Mouse (Mus musculus) ovary, postnatal 10 days (tissue): ENCODE results near the gene Dync1i2.

ENCODE experiments used
- DNase-seq: peaks from one replicate; pipeline ENCODE4 v3.0.0; 2022; ENCODE audit warnings: low spot score

Gene Dync1i2

GRCm38 (mm10) chr2:71211591-71212359 is at the start of gene Dync1i2:
Dync1i2 (plus strand) TSS chr2:71211706.
- DNase-seq, result peak; percentile 78

- no peak for DNase-seq
Observed at GRCm38 (mm10) chr2:71162831-71163621, 48.5 kb upstream of the Dync1i2 start.

- no peak for DNase-seq
Observed at GRCm38 (mm10) chr2:71167211-71167610, 44.3 kb upstream of the Dync1i2 start.

- no peak for DNase-seq
Observed at GRCm38 (mm10) chr2:71168461-71169021, 43.0 kb upstream of the Dync1i2 start.

- no peak for DNase-seq
Observed at GRCm38 (mm10) chr2:71173031-71173430, 38.5 kb upstream of the Dync1i2 start.

- no peak for DNase-seq
Observed at GRCm38 (mm10) chr2:71176329-71177249, 34.9 kb upstream of the Dync1i2 start.

- DNase-seq, result no peak
Observed at GRCm38 (mm10) chr2:71177250-71177615, 34.3 kb upstream of the Dync1i2 start.

GRCm38 (mm10) chr2:71177760-71178159 is 33.7 kb upstream of the Dync1i2 start:
- no peak for DNase-seq

- DNase-seq, result no peak
Observed at GRCm38 (mm10) chr2:71179716-71180115, 31.8 kb upstream of the Dync1i2 start.

- no peak for DNase-seq
Observed at GRCm38 (mm10) chr2:71180566-71181217, 30.8 kb upstream of the Dync1i2 start.

GRCm38 (mm10) chr2:71187950-71188349 is 23.6 kb upstream of the Dync1i2 start:
- no peak for DNase-seq

GRCm38 (mm10) chr2:71188861-71189260 is 22.6 kb upstream of the Dync1i2 start:
- no peak for DNase-seq

GRCm38 (mm10) chr2:71191391-71192194 is 19.9 kb upstream of the Dync1i2 start:
- DNase-seq, result no peak

- no peak for DNase-seq
Observed at GRCm38 (mm10) chr2:71192195-71192807, 19.2 kb upstream of the Dync1i2 start.

GRCm38 (mm10) chr2:71194137-71194960 is 17.2 kb upstream of the Dync1i2 start:
- no peak for DNase-seq

GRCm38 (mm10) chr2:71196947-71197346 is 14.6 kb upstream of the Dync1i2 start:
- DNase-seq, result no peak

- no peak for DNase-seq
Observed at GRCm38 (mm10) chr2:71198907-71199306, 12.6 kb upstream of the Dync1i2 start.

GRCm38 (mm10) chr2:71200485-71200884 is 11.0 kb upstream of the Dync1i2 start:
- no peak for DNase-seq

- no peak for DNase-seq
Observed at GRCm38 (mm10) chr2:71201886-71202285, 9.6 kb upstream of the Dync1i2 start.
